Mouse (Mus musculus) adipocyte (in vitro differentiated cells): ENCODE data around the gene Ythdf2.
A peak's percentile ranks its signal among the peaks of the same experiment; 100 is the strongest.
"Not testable (repeated sequence)": the region's sequence is repeated elsewhere in the genome, so short reads cannot be mapped to it uniquely, and the experiment has no call there.

ENCODE experiments used
- DNase-seq: peaks from one replicate; pipeline ENCODE4 v3.0.0-alpha.2; 2016; ENCODE audit warnings: low spot score

The Ythdf2 gene

DNA sequence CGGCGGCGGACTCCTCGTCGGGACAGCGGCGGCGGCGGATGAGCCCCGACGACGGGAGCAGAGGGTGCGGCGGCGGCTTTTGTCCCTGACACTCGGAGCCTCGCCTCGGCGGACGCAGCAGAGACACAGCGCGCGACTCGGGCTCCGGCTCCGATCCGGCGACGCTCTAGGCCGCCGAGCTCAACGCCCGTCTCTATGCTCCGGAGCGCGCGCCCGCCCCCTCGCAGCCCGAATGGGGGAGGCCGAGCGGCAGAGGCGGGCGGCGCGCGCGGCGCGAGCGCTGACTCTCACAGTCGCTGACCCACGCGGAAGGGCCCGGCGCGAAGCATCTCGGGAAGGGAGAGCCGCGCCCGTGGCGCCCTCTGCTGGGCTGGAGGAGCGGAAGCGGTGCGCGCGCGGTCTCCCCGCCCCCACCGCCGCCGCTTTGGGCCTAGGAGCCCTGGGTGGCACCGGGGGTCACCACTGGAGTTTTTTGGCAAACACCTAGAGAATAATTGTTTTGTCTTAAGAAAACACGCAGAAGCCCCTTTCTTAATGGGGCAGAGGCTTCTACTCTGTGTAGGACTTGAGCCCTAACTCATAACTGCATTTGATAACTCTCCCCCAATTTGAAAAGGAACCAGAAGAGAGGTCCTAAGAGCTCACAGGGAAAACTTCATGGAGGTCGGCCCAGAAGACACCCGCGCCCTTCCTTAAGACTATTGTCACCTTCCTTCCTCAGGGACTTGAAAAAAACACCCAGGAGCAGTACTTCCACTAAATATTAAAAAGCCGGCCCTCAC is at the start of gene Ythdf2:
Ythdf2 (minus strand) TSS at position 351 of the 782 bp plus-strand sequence.
- DNase-seq: peak; percentile 94

- DNase-seq: peak; percentile 62
Observed at GRCm38 (mm10) chr4:132260404-132261379, 48.6 kb upstream of the Ythdf2 start.

DNA sequence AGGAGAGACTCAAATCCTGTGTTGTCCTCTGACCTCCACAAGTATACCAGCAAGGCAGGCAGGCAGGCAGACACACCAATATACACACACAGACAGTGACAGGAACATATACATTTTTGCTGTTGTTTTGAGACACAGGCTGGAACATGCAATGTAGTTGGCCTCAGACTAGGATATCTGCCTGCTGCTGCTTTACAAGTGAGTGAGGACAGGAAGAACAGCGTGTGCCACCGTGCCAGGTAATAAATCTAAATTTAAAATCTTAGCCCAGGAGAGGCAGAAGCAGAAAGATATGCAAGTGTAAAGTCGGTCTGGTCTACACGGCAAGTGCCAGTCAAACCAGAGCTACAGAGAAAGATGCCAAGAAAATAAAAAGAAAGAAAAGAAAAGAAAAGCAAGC is 47.1 kb upstream of the Ythdf2 start:
- no peak for DNase-seq

- DNase-seq: no peak
Observed at GRCm38 (mm10) chr4:132256384-132256783, 44.3 kb upstream of the Ythdf2 start.

GRCm38 (mm10) chr4:132254986-132255385 is 42.9 kb upstream of the Ythdf2 start:
- DNase-seq: no peak

DNA sequence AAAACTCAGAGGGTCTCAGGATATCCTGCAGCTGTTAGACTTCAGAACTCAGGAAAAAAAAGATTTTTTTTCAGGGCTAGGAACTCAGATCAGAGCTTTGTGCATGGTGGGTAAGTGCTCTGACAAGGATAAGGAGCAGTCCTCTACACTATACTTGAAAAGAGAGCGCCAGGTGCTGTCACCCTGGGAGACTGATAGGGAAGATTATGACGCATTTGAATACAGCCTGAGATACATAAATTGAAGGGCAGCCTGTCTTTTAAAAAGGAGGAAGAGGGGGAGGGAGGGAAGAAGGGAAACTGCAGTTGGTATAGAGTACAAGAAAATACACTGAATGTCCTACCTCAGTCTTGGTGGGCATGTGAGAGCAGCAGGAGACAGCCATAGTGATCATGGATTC is 41.5 kb upstream of the Ythdf2 start:
- DNase-seq: no peak

DNA sequence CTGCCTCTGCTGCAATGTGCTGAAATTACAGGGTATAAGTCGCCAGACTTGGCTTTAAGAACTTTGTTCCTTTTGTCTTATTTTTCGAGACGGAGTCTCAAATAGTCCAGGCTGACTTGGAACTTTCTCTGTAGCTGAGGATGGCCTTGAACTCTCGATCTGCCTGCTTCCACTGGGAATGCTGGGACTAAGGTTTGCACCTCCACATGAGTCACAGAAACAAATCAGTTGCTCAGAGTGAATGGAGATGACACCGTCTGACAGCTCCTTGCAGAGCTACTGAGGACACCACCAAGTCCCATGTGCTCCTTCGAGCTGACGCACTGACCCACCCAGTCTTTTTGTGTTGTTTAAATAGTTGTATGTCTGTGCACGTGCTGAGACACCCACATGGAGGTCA is 41.0 kb upstream of the Ythdf2 start:
- DNase-seq: no peak

DNA sequence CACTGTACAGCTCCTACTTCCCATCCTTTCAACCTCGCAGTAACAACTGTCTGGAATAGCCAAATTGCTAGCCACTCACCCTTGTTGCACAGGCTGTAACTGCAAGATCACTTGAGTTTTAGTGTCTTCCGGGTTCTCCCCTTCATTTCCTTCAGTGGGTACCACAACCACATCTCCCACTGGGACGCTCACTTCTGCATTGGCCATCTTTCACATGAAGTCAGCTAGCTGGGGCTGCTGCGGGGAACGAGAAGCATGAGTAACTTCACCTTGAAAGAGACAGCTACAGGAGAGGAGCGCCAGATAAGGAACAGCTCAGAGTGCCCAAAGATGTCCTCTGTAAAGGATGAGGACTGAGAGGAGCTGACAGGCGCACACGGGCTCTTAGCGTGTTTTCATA is 39.5 kb upstream of the Ythdf2 start:
- no peak for DNase-seq

GRCm38 (mm10) chr4:132247451-132247997 is 35.4 kb upstream of the Ythdf2 start:
- no peak for DNase-seq

GRCm38 (mm10) chr4:132245643-132246042 is 33.5 kb upstream of the Ythdf2 start:
- no peak for DNase-seq

GRCm38 (mm10) chr4:132241208-132241607 is 29.1 kb upstream of the Ythdf2 start:
- DNase-seq: no peak

GRCm38 (mm10) chr4:132240367-132240766 is 28.3 kb upstream of the Ythdf2 start:
- no peak for DNase-seq

- DNase-seq: no peak
Observed at GRCm38 (mm10) chr4:132238356-132238755, 26.3 kb upstream of the Ythdf2 start.

GRCm38 (mm10) chr4:132234710-132235109 is 22.6 kb upstream of the Ythdf2 start:
- DNase-seq: no peak

DNA sequence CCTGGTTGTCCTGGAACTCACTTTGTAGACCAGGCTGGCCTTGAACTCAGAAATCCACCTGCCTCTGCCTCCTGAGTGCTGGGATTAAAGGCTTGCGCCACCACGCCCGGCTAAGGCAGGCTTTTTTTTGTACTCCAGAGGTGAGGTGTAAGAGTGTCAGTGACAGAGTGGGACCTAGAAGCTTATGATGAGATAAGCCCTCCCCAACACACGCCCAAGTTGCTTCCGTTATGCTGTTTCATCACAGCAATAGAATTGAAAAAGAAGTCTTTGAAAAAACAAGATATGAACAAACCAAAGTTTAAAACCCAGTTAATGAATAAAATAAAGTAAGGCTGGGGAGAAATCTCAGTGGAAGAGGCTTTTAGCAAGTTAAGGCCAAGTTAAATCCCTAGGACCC is 18.3 kb upstream of the Ythdf2 start:
- DNase-seq: no peak

- not testable (repeated sequence) for DNase-seq
Observed at GRCm38 (mm10) chr4:132222001-132222400, 9.9 kb upstream of the Ythdf2 start.

GRCm38 (mm10) chr4:132218439-132218838 is 6.3 kb upstream of the Ythdf2 start:
- not testable (repeated sequence) for DNase-seq

DNA sequence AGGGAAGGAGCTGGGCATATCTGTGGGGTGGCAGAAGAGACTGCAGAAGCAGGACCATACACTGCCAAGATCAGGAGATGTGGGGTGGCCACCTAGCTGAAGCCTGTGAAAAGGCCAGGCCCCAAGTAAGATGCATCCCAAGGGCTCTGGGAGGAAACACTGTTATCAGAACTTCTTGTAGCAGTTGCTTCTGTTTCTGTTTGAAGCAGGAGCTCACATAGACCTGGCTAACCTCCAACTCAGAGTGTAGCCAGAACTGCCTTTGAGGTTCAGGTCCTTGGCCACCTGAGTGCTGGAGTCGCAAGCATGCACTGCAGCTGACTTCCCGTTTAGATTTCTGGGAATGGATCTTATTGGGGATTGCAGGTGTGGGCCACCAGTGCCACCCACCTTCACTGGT is 5.7 kb upstream of the Ythdf2 start:
- no peak for DNase-seq

DNA sequence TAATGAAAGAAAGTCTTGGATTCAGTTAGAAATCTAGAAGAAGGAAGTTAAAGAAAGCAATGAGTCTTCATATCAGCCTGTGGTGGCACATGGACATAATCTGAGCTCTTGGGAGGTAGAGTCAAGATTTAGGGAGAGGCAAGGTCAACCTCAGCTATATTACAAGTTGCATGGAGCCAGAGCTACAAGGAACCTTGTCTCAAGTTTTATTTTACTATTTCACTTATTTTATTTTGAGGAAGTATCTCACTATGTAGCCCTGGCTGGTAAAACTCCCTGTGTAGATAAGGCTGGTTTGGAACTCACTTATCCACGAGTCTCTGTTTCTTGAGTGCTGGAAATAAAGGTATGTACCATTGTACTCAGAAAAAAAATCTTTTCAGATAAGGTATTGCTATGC is 4.5 kb upstream of the Ythdf2 start:
- no peak for DNase-seq

GRCm38 (mm10) chr4:132214847-132215246 is 2.7 kb upstream of the Ythdf2 start:
- DNase-seq: no peak

GRCm38 (mm10) chr4:132211091-132211942 is 786 bp downstream of the Ythdf2 start:
- DNase-seq: no peak

DNA sequence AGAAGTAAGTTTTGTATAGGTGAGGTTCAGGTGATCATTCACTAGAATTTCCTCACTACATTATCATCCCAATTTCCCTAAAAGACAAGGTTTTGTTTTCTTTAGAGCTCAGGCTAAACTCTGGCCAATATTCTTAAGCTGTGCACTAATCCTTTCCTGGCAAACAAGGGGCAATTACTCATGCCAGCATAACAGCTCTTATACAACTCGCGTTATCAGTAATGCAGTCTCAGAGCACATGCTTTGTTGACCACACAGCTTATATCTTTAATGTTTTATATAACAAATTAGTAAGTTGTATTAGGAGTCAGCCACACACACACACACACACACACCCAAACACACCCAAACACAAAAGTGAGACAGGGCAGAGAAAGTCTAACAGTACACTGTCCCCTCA is 1.8 kb downstream of the Ythdf2 start:
- peak; percentile 55 for DNase-seq
